Mouse (Mus musculus) frontal cortex, adult 2 months (tissue): ENCODE results near the gene Hdhd5. TPM values are rescaled to one million over a fixed set of nuclear protein-coding genes. Genes with fewer than 3 reads are reported as not detected.

Experiments used
- DNase-seq, 2 experiments: peaks; one replicate each; pipeline ENCODE4 v3.0.0; 2022; ENCODE audit warnings: low spot score in 1 of 2; ENCODE audit errors: extremely low spot score in 1 of 2
- polyA plus RNA-seq: library from polyadenylated mRNA; depleted of rRNA; stranded (reverse); fragments of >200 nt; gene quantifications from 2 replicates; pipeline ENCODE4 v1.2.3, GENCODE M21; 2012; rRNA removed

Hdhd5 gene
- polyA plus RNA-seq, 1 experiment = 48.3 TPM

DNA sequence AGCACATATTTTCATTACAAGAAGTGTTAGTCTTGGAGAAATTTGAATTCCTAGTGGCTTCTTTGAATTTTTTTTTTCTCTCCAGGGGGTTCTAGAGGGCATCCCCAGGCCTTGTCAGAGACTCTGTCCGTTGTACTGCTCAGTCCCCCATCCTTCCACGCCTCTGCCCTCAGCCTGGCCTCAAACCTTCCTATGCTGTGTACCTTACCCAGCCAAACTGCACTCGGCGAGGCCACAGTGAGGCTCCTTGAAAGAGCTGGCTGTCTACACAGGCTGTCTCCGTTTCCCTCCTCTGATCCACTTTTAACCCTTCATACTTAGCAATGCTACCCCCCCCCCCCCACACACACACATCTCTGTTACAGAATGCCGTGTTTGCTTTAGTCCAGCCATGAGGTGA is 68.9 kb downstream of the Hdhd5 start:
- DNase-seq = no peak

DNA sequence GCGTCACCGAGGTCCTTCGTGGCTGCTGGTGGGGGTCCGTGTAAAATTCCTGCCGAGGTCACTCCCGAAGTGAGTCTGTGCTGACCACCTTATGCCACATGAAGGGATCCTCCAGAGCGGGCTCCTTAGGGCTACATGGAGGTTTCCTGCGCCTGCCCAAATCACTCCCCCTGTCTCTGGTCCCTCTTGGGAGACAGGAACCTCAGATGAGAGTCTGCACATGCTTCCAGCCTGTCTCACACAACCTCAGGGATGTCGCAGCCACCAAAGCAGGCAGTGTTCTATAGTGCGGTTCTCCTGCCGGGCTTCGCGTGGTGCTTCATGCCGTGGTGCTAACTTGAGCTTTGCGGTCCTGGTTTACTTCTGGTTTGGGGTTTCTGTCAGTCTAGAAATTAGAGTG is 69.9 kb downstream of the Hdhd5 start:
- no peak for DNase-seq

Other genes with a start within 250 kb of the Hdhd5 start
- 0.10 and 0.11 TPM in 2 replicates for gene D330020A13Rik, start 237.0 kb downstream of the Hdhd5 start, polyA plus RNA-seq
- gene B4galnt3, start 236.8 kb downstream of the Hdhd5 start, polyA plus RNA-seq = 0.38 and 0.44 TPM in 2 replicates
- 11.8 and 13.8 TPM in 2 replicates for gene Kdm5a, start 167.2 kb downstream of the Hdhd5 start, polyA plus RNA-seq
- gene Ccdc77, start 166.9 kb downstream of the Hdhd5 start, polyA plus RNA-seq = 7.3 and 7.7 TPM in 2 replicates
- gene Il17ra, start 68.1 kb downstream of the Hdhd5 start, polyA plus RNA-seq = 10.1 and 13.2 TPM in 2 replicates
- gene Tmem121b, start 37.5 kb downstream of the Hdhd5 start, polyA plus RNA-seq = 28.7 and 31.8 TPM in 2 replicates
- 2.8 and 3.2 TPM in 2 replicates for gene Cecr2, start 135.1 kb upstream of the Hdhd5 start, polyA plus RNA-seq
- 123 and 130 TPM in 2 replicates for gene Slc25a18, start 242.3 kb upstream of the Hdhd5 start, polyA plus RNA-seq